8 mouse cellular contexts compared by ENCODE assay signal in genomic region chr15:95932358-95932757, GRCm38 (mm10).
A peak's percentile ranks its signal among the peaks of the same experiment; 100 is the strongest.
DNase-seq lines count a peak whose midpoint lies in the region; ATAC-seq and TF ChIP-seq lines count a peak whose summit lies in the region.

No protein-coding gene starts in this region.

- H3K4me1 ChIP-seq in heart, embryonic 12.5 days (replicated peaks): peaks cover 11% of the 10 kb centered on the region
- H3K4me1 ChIP-seq in olfactory bulb, adult 2 months (ENCODE audit: control insufficient read depth, insufficient read depth, low read length): peaks cover 14% of the 10 kb centered on the region

- H3K36me3 ChIP-seq in heart, embryonic 12.5 days: peaks cover 52% of the 10 kb centered on the region

- TF ChIP-seq CTCF in left cerebral cortex, adult 2 months (IDR thresholded peaks at IDR 0.05): no peak
- no peak for TF ChIP-seq CTCF in olfactory bulb, adult 2 months (IDR thresholded peaks at IDR 0.05; ENCODE audit: insufficient read depth, low read depth, low read length)

- intact Hi-C loops in left cerebral cortex, adult 2 months (cut with DNase I): loop anchor here (5.0 kb wide), 2 partner anchors 45 to 350 kb away; no protein-coding TSS in a partner anchor

- H3K27me3 ChIP-seq in heart, embryonic 12.5 days (replicated peaks): no peaks in the 10 kb centered on the region

- no peak overlapping the region for H3K27ac ChIP-seq in heart, embryonic 12.5 days (ENCODE audit: poor library complexity, severe bottlenecking)
- H3K27ac ChIP-seq in left cerebral cortex, adult 2 months: no peak overlapping the region; the same call in 1 of the 2 replicates
- H3K27ac ChIP-seq in olfactory bulb, adult 2 months (ENCODE audit: insufficient read depth, low read depth, low read length): 0 out of 2 replicates have a peak overlapping the region, but pooled peaks have one; percentile 16

- H3K9me3 ChIP-seq in heart, embryonic 12.5 days (replicated peaks): peaks cover 8% of the 10 kb centered on the region; the same call in 1 of the 2 replicates

- H3K4me3 ChIP-seq in heart, embryonic 12.5 days: no peak overlapping the region
- no peak overlapping the region for H3K4me3 ChIP-seq in left cerebral cortex, adult 2 months
- no peak overlapping the region for H3K4me3 ChIP-seq in olfactory bulb, adult 2 months (ENCODE audit: insufficient read depth, low read depth, low read length)

- H3K9ac ChIP-seq in heart, embryonic 12.5 days: no peak overlapping the region

- 82% methylated on average over 5 of the region's 5 CpGs for WGBS in heart, embryonic 12.5 days
- WGBS in olfactory bulb, adult 2 months: 31% methylated on average over 5 of the region's 5 CpGs

- DNase-seq in heart, adult 18-20 months: peak; percentile 73
- peak; percentile 35 for DNase-seq in adrenal gland, postnatal 25 days
- peak; percentile 82 for DNase-seq in gastrocnemius, postnatal 10 days
- DNase-seq in left cerebral cortex, adult 2 months (ENCODE audit: extremely low spot score in 1 of 2, low spot score in 2 of 2): peak; percentile 60 to 63
- DNase-seq in spleen, postnatal 14 days (ENCODE audit: low spot score in 2 of 2): no peak
- no peak for DNase-seq in yolk sac, embryonic 10.5 days (ENCODE audit: low spot score)

- no peak for ATAC-seq in heart, embryonic 12.5 days (ENCODE audit: insufficient number of reproducible peaks, low FRiP score)

- no peak for TF ChIP-seq POLR2A in olfactory bulb, adult 2 months (IDR thresholded peaks at IDR 0.05; ENCODE audit: insufficient read depth, low read depth, low read length)

- no peak overlapping the region for H3K4me2 ChIP-seq in heart, embryonic 12.5 days

Comparison
In these comparisons a context has a peak if more than half of its experiments do, and no peak if none do; other contexts are left out.
1. DNase-seq: peak in heart, adult 18-20 months (2 of 2), adrenal gland, postnatal 25 days (single experiment), gastrocnemius, postnatal 10 days (single experiment) and left cerebral cortex, adult 2 months (2 of 2); none in spleen, postnatal 14 days (0 of 2) and yolk sac, embryonic 10.5 days (single experiment).